Mouse (Mus musculus) spleen, adult 12 weeks (tissue): ENCODE data around the gene Cth.

Experiments
- DNase-seq: peaks from one replicate; pipeline ENCODE4 v3.0.0; 2022; ENCODE audit warnings: low spot score

Cth gene

DNA sequence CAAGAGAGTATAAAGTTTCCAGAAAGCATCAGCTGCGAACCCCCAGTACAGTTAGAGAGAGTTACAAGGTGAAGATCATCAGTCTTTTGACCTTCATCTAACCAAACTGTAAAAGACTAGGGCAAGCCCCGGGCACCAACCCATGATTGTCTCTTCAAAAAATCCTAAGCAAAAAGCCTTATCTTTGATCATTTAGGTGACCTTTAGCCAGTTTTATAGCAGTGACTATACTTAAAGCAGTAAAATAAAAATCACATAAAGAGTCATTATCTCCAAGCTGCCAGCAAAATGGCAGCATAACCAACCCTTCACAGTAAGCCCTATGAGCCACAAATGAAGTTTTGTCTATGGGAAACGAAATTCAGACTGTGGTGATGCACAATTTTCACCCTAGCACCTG is 14.6 kb downstream of the Cth start:
- DNase-seq, result no peak

- DNase-seq, result no peak
These were observed 16.7 kb downstream of the Cth start for GRCm38 (mm10) chr3:157908166-157908565.

DNA sequence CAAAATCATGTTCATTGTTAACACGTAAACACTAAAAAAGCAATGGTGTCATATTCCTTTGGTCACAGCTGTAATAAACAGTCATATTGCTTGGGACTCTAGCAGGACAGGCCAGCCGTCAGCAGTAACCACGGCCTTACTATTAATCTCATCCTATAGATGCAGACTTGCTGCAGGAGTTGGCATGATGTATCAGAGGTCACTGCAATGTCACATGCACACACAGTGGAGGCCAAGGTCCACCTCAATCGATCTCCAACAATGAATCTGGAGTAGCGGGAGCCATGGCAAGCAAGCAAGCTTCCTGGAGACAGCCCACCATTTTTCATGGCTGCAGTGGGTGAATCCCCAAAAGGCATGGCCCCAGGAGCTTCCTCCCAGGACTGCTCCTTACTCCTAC is 23.2 kb downstream of the Cth start:
- no peak for DNase-seq

DNA sequence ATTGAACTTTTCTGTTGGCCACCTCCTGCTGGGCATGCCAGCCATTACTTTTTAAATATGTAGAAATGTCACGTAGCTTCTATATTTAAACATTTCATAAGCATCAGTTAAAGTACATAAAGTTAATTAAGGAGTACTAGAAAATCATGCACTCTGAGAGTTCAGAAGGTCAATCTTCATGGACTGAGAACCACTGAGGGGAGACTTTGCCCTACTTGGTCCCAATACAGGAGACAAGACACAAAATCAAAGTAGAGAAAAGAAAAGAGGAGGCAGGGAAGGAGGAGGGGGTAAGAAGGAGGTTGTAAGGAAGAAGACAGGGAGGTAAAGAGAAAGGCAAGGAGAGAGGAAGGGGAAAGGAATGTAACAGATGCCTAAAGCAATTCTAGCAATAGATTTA is 24.9 kb downstream of the Cth start:
- no peak for DNase-seq

GRCm38 (mm10) chr3:157897645-157898044 is 27.2 kb downstream of the Cth start:
- DNase-seq, result no peak

DNA sequence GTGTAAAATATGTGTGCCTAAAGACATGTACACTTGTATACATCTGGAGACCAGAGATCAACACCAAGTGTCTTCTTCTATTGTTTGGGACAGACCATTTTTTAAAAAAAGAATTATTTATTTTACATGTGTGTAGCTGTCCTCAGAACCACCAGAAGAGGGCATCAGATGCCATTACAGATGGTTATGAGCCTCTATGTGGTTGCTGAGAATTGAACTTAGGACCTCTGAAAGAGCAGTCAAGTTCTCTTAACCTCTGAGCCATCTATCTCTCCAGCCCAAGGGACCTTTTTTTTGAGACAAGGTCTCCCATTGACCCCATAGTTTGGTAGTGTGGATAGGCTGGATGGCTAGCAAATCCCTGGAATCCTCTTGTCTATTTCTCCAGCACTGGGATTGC is 33.1 kb downstream of the Cth start:
- no peak for DNase-seq

DNA sequence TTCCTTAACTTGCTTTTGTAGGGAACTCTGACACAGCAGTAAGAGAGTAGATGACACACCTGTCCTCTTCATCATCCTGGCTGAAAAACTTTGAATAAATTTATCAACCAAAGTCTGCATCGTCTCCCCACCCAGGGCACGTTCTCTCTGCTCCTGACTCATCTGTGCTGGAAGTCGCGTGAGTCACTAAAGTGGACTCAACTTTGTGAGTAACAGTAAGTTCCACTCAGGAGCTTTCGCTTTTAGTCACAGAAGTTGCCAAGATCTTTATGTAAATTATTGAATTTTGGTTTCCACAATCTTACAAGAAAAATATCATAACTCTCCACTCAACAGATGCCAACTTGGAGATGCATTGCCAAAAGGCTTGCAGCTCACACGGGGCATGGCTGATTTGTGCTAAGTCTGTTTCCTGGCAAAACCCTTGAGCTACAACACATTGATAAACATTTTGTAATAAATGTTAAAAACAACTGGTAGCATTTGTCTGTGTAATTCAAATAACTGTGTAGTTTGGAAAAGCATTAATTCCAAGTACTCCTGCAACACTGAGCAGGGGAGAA is 40.7 kb downstream of the Cth start:
- no peak for DNase-seq

GRCm38 (mm10) chr3:157883085-157883484 is 41.8 kb downstream of the Cth start:
- no peak for DNase-seq

- DNase-seq, result no peak
These were observed 42.9 kb downstream of the Cth start for GRCm38 (mm10) chr3:157881992-157882391.

DNA sequence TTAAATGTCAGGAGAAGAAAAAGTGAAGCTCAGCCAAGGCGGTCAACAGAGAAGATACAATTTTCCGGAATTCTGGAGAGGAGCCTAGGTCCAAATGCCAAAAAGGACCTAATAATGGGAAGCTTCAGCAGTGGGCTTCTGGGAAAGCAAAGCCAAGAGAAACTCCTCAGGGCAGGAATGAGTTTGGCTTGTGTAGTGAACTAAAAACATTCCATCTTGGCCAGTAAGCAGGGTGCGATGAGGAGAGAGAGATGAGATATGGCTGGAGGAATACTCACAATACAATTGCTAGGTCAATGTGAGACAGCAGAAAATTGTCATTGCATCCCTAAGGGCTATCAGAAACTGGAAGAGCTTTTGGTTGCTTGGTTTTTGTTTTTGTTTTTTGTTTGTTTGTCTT is 43.9 kb downstream of the Cth start:
- no peak for DNase-seq

DNA sequence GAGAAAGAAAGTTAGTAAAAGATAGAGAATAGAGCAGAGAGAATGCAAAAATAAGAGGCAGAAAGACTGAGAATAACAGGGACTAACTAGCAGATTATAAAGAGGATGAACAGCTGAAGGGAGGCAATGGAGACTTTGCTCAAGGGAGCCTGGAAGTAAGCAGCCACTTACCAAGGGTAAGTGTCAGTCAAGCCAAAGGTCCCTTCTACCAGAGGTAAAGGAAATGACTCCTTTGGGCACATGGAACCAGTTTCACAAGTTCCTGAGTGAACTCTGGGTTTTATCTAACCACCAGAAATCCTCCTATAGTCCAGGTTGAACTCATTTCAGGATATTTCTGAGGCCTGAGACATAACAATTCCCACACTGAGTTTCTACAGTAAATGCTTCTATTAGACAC is 47.0 kb downstream of the Cth start:
- DNase-seq, result no peak

DNA sequence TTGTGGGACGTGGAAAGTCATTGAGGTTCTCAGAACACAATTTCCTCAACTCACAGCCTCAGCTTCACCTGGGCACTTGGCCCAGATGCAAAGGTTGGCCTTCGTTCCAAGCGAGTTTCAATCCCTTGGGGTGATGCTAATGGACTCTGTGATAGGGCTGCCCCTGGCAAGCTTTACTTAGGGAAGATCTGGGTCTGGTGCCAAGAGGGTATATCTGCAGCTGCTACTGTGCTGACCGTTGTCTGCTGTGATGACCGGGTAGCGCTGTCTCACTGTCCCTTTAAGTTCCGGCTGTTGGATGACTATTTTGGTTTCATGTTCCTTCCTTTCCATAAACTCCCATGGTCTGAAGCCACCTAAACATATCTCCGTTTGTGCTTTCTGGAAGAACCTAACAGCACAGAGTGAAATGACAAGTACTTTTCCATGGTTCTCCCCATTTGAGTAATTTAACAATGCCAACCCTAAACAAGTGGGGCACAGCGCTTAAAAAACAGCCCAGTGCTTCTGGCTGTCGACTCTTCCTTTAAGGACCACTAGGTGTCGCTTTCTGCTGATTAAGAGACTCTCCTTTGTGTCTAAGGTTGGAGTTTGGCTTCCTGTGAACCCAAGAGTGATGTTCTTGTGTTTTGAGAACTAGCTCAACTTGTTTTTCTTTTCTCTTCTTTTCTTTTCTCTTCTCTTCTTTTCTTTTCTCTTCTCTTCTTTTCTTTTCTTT is 48.3 kb downstream of the Cth start:
- DNase-seq, result no peak

GRCm38 (mm10) chr3:157872897-157873296 is 52.0 kb downstream of the Cth start:
- DNase-seq, result no peak

GRCm38 (mm10) chr3:157867836-157868235 is 57.0 kb downstream of the Cth start:
- no peak for DNase-seq

- DNase-seq, result no peak
These were observed 58.6 kb downstream of the Cth start for GRCm38 (mm10) chr3:157866251-157866650.

- no peak for DNase-seq
These were observed 59.0 kb downstream of the Cth start for GRCm38 (mm10) chr3:157865848-157866247.

GRCm38 (mm10) chr3:157865431-157865830 is 59.4 kb downstream of the Cth start:
- DNase-seq, result no peak

DNA sequence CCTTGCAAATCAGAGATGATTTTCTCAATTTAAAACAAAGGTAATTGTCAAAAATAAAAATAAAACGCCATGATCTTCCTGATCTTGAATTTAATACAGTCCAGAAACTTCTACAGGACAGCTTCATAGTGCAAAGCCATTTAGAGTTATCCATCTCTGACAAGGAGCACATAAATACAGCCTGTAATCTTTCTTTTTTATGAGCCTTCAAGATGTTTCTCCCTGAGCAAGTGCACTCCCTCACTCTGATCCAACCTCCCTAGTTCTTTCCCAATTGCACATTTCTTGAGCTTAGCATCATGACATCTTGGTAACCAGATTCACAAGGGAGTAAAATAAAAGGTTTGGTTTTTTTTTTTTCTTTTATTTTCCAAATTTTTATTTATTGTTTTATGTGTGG is 72.1 kb downstream of the Cth start:
- DNase-seq, result no peak

GRCm38 (mm10) chr3:157848503-157848902 is 76.4 kb downstream of the Cth start:
- no peak for DNase-seq

DNA sequence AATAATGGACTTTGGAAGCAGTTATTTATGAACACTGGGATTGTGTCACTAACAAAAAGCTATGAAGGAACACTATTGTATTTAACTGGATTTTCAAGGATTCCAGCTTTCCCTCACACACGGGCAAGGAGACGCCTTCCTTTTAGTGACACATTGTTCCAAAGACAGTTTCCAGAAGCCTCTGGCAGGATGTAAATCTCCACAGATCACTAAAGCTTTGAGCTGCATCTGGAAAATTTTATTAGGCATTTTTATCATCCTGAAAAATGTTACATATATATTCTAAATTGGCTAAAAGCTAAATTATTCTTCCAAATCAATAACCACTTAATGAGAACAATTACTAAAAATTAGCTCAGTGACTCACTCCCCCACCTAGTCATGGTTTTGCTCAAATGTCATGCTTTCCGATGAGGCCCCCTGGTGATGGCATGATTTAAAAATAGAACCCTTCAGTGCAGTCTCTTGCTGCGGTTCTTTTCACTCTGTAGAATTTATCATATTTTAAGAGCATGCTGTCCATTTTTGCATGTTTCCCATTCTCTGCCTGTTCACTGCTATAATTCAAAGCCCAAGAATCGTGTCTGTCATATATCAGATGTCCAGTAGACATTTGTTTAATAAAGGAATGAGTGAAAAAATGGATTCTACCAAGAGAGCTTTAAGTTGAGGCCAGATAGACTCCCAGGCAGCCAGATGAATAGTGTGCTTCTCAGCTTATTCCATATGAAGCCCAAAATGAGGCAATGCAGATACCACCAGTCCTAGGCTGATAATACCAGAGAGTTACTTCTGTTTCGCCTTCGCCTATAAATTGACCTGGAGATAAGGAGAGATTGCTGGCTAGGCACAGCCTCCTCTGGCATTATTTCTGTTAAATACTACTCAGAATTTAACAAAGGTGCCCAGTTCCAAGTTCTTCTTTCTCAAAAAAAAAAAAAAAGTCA is 77.3 kb downstream of the Cth start:
- no peak for DNase-seq
